In the genomic region with DNA sequence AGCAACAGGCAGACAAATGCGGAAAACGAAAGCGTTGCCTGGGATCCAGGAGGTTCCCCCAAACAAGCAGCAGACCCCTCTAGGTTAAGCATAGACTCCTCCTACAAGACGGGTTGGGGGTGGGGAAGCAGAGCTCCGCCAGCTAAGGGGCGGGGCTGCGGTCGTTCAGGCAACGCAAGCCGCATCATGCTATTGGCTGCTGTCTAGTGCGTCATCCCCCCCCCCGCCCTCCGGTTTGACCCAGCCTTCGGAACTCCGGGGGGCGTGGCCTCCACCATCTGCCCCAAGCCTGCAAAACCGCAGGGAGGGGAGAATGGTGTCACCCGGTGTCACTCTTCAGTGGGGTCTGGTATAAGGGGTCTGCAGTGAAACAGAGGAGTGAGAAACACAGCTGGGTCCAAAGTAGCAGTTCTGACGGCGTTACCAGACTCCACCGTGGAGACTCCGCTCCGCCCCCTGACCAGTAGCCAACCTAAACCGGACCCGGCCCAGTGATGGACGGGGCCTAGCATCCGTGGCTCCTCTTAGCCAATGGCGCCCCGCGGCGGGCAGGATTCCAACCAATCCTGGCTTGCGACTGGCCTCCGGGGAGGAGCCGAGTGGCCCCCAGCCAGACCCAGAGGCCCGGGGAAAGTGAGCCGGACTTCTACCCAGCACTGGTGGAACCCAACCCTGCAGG, we compare ENCODE assay signal across 8 mouse cellular contexts. TPM values are rescaled to one million over a fixed set of nuclear protein-coding genes. Genes with fewer than 3 reads are reported as not detected.
DNase-seq lines count a peak whose midpoint lies in the region; ATAC-seq and TF ChIP-seq lines count a peak whose summit lies in the region.

Sertad3 (plus strand) TSS at position 613 of the 679 bp plus-strand sequence.

- H3K4me3 ChIP-seq in bone marrow macrophage, adult 2 months (ENCODE audit: insufficient read depth, low read length), result peak within 1 kb of the TSS; percentile 87
- peak within 1 kb of the TSS; percentile 87 for H3K4me3 ChIP-seq in embryonic fibroblast, embryonic 13.5 days (ENCODE audit: insufficient read depth, low read length)
- H3K4me3 ChIP-seq in heart, embryonic 10.5 days, result peak within 1 kb of the TSS; percentile 74
- H3K4me3 ChIP-seq in kidney, embryonic 15.5 days (replicated peaks), result peak within 1 kb of the TSS; percentile 70

- peak within 1 kb of the TSS; percentile 75 for H3K9ac ChIP-seq in kidney, embryonic 15.5 days

- DNase-seq in A20 (ENCODE audit: low read depth, low spot score) (peak; percentile 100), liver (peak; percentile 100)
- peak; percentile 99 for DNase-seq in heart, embryonic 10.5 days (ENCODE audit: low spot score)
- peak; percentile 99 for DNase-seq in spleen, postnatal 4 days (ENCODE audit: low spot score in 2 of 2)

- H3K4me2 ChIP-seq in kidney, embryonic 15.5 days, result peak within 1 kb of the TSS; percentile 76

- H3K27me3 ChIP-seq in heart, embryonic 10.5 days (ENCODE audit: insufficient read depth, poor library complexity, severe bottlenecking), result no peaks in the 10 kb centered on the region
- H3K27me3 ChIP-seq in kidney, embryonic 15.5 days, result no peaks in the 10 kb centered on the region

- peak within 1 kb of the TSS; percentile 77 for H3K27ac ChIP-seq in bone marrow macrophage, adult 2 months (ENCODE audit: insufficient read depth, low read depth, low read length)
- peak within 1 kb of the TSS; percentile 63 for H3K27ac ChIP-seq in embryonic fibroblast, embryonic 13.5 days (ENCODE audit: insufficient read depth, low read length)
- peak within 1 kb of the TSS; percentile 90 for H3K27ac ChIP-seq in heart, embryonic 10.5 days
- peak within 1 kb of the TSS; percentile 97 for H3K27ac ChIP-seq in kidney, embryonic 15.5 days

- H3K4me1 ChIP-seq in bone marrow macrophage, adult 2 months (ENCODE audit: control insufficient read depth, insufficient read depth, low read length), result peaks cover 10% of the 10 kb centered on the region
- no peaks in the 10 kb centered on the region for H3K4me1 ChIP-seq in embryonic fibroblast, embryonic 13.5 days (ENCODE audit: control insufficient read depth, insufficient read depth, low read length)
- peaks cover 7% of the 10 kb centered on the region; the same call in 1 of the 2 replicates for H3K4me1 ChIP-seq in heart, embryonic 10.5 days
- H3K4me1 ChIP-seq in kidney, embryonic 15.5 days, result peaks cover 29% of the 10 kb centered on the region

- peaks cover 17% of the 10 kb centered on the region for H3K36me3 ChIP-seq in heart, embryonic 10.5 days
- H3K36me3 ChIP-seq in kidney, embryonic 15.5 days, result peaks cover 26% of the 10 kb centered on the region

- WGBS in heart, embryonic 10.5 days, result under 1% methylated on average over 36 of the region's 36 CpGs
- WGBS in kidney, embryonic 15.5 days, result under 1% methylated on average over 36 of the region's 36 CpGs

- TF ChIP-seq CTCF in bone marrow macrophage, adult 2 months (IDR thresholded peaks at IDR 0.05; ENCODE audit: low read depth, low read length), result no peak
- no peak for TF ChIP-seq CTCF in embryonic fibroblast, embryonic 13.5 days (IDR thresholded peaks at IDR 0.05; ENCODE audit: borderline replicate concordance, insufficient read depth, low read length)

- peak; percentile 93 for ATAC-seq in kidney, embryonic 15.5 days (replicated peaks; ENCODE audit: low FRiP score)
- ATAC-seq in monocyte, adult 5-6 weeks (replicated peaks; ENCODE audit: insufficient number of reproducible peaks, low FRiP score, low TSS enrichment, poor library complexity, severe bottlenecking), result peak; percentile 80

- no peaks in the 10 kb centered on the region for H3K9me3 ChIP-seq in heart, embryonic 10.5 days
- no peaks in the 10 kb centered on the region for H3K9me3 ChIP-seq in kidney, embryonic 15.5 days (replicated peaks)

- no peak for TF ChIP-seq POLR2A in bone marrow macrophage, adult 2 months (IDR thresholded peaks at IDR 0.05; ENCODE audit: borderline replicate concordance, low read depth, low read length)
- TF ChIP-seq POLR2A in embryonic fibroblast, embryonic 13.5 days (IDR thresholded peaks at IDR 0.05; ENCODE audit: low read depth, low read length), result peak; percentile 45

RNA-seq across cellular contexts. Expression of gene Sertad3, which starts in this region (rescaled TPM):
- 19.5 and 20.9 TPM in 2 replicates for polyA plus RNA-seq in bone marrow macrophage, adult 2 months (2012; ENCODE audit: insufficient read depth, insufficient read length, missing spikeins)
- polyA plus RNA-seq in embryonic fibroblast, embryonic 13.5 days (2011; ENCODE audit: insufficient read length, low read depth, missing spikeins), result 12.9 and 14.1 TPM in 2 replicates
- polyA plus RNA-seq in heart, embryonic 10.5 days (2016; fragmentation: Nextera tagmentation; extraction: Ambion mirVana), result 19.0 and 23.8 TPM in 2 replicates
- 30.3 and 32.0 TPM in 2 replicates for polyA plus RNA-seq in kidney, embryonic 15.5 days (2015; fragmentation: Nextera tagmentation; extraction: Ambion mirVana)
- 14.3 to 26.8 TPM (median 14.9 TPM) in 3 replicates for total RNA-seq in monocyte, adult 5-6 weeks (2017)

Comparison
In these comparisons a context has a peak if more than half of its experiments do, and no peak if none do; other contexts are left out.
1. Peak in every context shown above with its lines: DNase-seq, ATAC-seq, H3K4me3 ChIP-seq and H3K27ac ChIP-seq.